Mouse (Mus musculus) MEL (cell line): ENCODE results near the gene Aff2.

ENCODE experiments used
- CTCF ChIP-seq, 3 experiments: IDR thresholded peaks in 2 of 3; conservative IDR thresholded peaks in 1 of 3; 2 replicates each; pipeline ENCODE4 v1.5.1; 2011 to 2012; ENCODE audit warnings: low read length in 3 of 3, low read depth in 2 of 3, mild to moderate bottlenecking in 2 of 3, improper control_type of control experiment in 1 of 3, inconsistent platforms in 1 of 3, mixed read lengths in 1 of 3, moderate library complexity in 1 of 3; ENCODE audit not compliant: control insufficient read depth in 1 of 3, insufficient read depth in 1 of 3, poor library complexity in 1 of 3, severe bottlenecking in 1 of 3
- EP300 ChIP-seq, 2 experiments: IDR thresholded peaks; 2 replicates each; pipeline ENCODE4 v1.6.1; 2011; ENCODE audit warnings: improper control_type of control experiment in 2 of 2, low read length in 2 of 2, low read depth in 1 of 2, mild to moderate bottlenecking in 1 of 2
- ETS1 ChIP-seq: IDR thresholded peaks from 2 replicates; pipeline ENCODE4 v1.6.1; 2012; ENCODE audit warnings: low read depth, mild to moderate bottlenecking, inconsistent platforms, low read length, improper control_type of control experiment, moderate library complexity
- MAX ChIP-seq: IDR thresholded peaks from 2 replicates; pipeline ENCODE4 v1.6.1; 2011; ENCODE audit warnings: low read length, improper control_type of control experiment
- MYB ChIP-seq: IDR thresholded peaks from 2 replicates; pipeline ENCODE4 v1.6.1; 2011; ENCODE audit warnings: mild to moderate bottlenecking, low read depth, low read length, improper control_type of control experiment
- MYC ChIP-seq: IDR thresholded peaks from 2 replicates; pipeline ENCODE4 v1.6.1; 2011; ENCODE audit warnings: low read depth, mild to moderate bottlenecking, low read length, improper control_type of control experiment, moderate library complexity
- NRF1 ChIP-seq: IDR thresholded peaks from 2 replicates; pipeline ENCODE4 v1.6.1; 2014; ENCODE audit warnings: low read depth, mild to moderate bottlenecking, inconsistent platforms, low read length, improper control_type of control experiment, moderate library complexity; ENCODE audit not compliant: poor library complexity, insufficient read depth, severe bottlenecking
- POLR2A ChIP-seq, 2 experiments: IDR thresholded peaks; 2 replicates each; pipeline ENCODE4 v1.6.1; 2011 to 2012; ENCODE audit warnings: low read length in 2 of 2, mild to moderate bottlenecking in 2 of 2, control low read depth in 1 of 2, improper control_type of control experiment in 1 of 2, low read depth in 1 of 2, moderate library complexity in 1 of 2; ENCODE audit not compliant: control insufficient read depth in 1 of 2, insufficient read depth in 1 of 2, poor library complexity in 1 of 2
- UBTF ChIP-seq: IDR thresholded peaks from 2 replicates; pipeline ENCODE4 v1.6.1; 2012; ENCODE audit warnings: low read depth, mild to moderate bottlenecking, inconsistent platforms, low read length, improper control_type of control experiment, moderate library complexity, borderline replicate concordance; ENCODE audit not compliant: insufficient read depth
- USF2 ChIP-seq, 2 experiments: IDR thresholded peaks; 2 replicates each; pipeline ENCODE4 v1.6.1; 2011 to 2012; ENCODE audit warnings: improper control_type of control experiment in 2 of 2, low read length in 2 of 2, borderline replicate concordance in 1 of 2, inconsistent platforms in 1 of 2, low read depth in 1 of 2, mild to moderate bottlenecking in 1 of 2; ENCODE audit not compliant: insufficient read depth in 1 of 2
- ZNF384 ChIP-seq: IDR thresholded peaks from 2 replicates; pipeline ENCODE4 v1.6.1; 2012; ENCODE audit warnings: low read depth, mild to moderate bottlenecking, inconsistent platforms, low read length, improper control_type of control experiment

- TF ChIP-seq MYC (no peak), POLR2A (IDR thresholded peaks at IDR 0.05; ENCODE audit: control insufficient read depth in 1 of 2, insufficient read depth in 1 of 2, low read depth in 1 of 2, low read length in 2 of 2, poor library complexity in 1 of 2) (no peak), ZNF384 (no peak), EP300 (IDR thresholded peaks at IDR 0.05; ENCODE audit: low read depth in 1 of 2, low read length in 2 of 2) (no peak), MAX (no peak), USF2 (IDR thresholded peaks at IDR 0.05; ENCODE audit: borderline replicate concordance in 1 of 2, insufficient read depth in 1 of 2, low read depth in 1 of 2, low read length in 2 of 2) (no peak), CTCF (IDR thresholded peaks at IDR 0.05 in 2 of 3, conservative IDR thresholded peaks at IDR 0.05 in 1 of 3; ENCODE audit: control insufficient read depth in 1 of 3, insufficient read depth in 1 of 3, low read depth in 2 of 3, low read length in 3 of 3, poor library complexity in 1 of 3, severe bottlenecking in 1 of 3) (no peak), ETS1 (no peak), UBTF (no peak), MYB (no peak), NRF1 (no peak)
Measured at GRCm38 (mm10) chrX:69438422-69438821, 78.3 kb downstream of the Aff2 start.
